Mouse (Mus musculus): ENCODE measurements around the gene Trim67.

DNA sequence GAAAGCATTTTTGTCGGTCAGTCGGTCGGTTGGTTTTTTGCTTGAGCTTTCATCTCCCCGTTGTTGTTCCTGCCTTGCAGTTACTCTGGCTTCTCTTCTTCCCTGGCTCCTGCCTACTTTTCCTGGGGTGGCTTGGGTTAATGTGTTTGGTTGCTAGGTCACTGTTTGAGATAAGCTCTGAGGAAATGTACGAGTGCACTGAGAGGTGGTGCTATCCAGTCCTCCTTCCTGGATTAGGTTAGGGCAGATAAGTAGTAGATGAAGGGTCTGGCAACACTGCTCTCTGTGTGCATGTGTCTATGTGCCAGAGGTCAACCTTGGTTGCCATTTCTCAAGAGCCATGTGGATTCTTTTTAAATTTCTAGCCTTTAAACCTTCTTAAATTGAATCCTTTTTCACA, 79.8 kb downstream of the Trim67 start:
- TF ChIP-seq POLR2A (IDR thresholded peaks at IDR 0.05; ENCODE audit: borderline replicate concordance, low read depth, low read length) = no peak
- no peak for TF ChIP-seq CTCF (IDR thresholded peaks at IDR 0.05; ENCODE audit: low read depth, low read length)
